Mouse (Mus musculus): ENCODE measurements around the gene Pcgf3. TPM values are rescaled to one million over a fixed set of nuclear protein-coding genes. Genes with fewer than 3 reads are reported as not detected.

Pcgf3 gene
- polyA plus RNA-seq, 1 experiment = 111 TPM

- H3K9me3 ChIP-seq (replicated peaks; ENCODE audit: control insufficient read depth, insufficient read depth, low read length, poor library complexity, severe bottlenecking) = no peaks in the 10 kb centered on the region
- peaks cover 2% of the 10 kb centered on the region; the same call in 1 of the 2 replicates for H3K36me3 ChIP-seq (ENCODE audit: control insufficient read depth, insufficient read depth, low read length, poor library complexity, severe bottlenecking)
- no peak within 1 kb of the TSS for H3K27ac ChIP-seq (ENCODE audit: insufficient read depth, low read length)
- TF ChIP-seq POLR2A (IDR thresholded peaks at IDR 0.05; ENCODE audit: insufficient read depth, low read length) (peak; percentile 39), EP300 (IDR thresholded peaks at IDR 0.05; ENCODE audit: insufficient read depth, low read depth, low read length) (no peak), CTCF (IDR thresholded peaks at IDR 0.05; ENCODE audit: low read depth, low read length) (peak; percentile 81)
- H3K4me3 ChIP-seq (ENCODE audit: low read depth, low read length) = peak within 1 kb of the TSS; percentile 94
- H3K4me1 ChIP-seq (ENCODE audit: control insufficient read depth, insufficient read depth, low read length) = no peaks in the 10 kb centered on the region
- H3K27me3 ChIP-seq (ENCODE audit: control insufficient read depth, insufficient read depth, low read length, poor library complexity, severe bottlenecking) = no peaks in the 10 kb centered on the region
- H3K9ac ChIP-seq (ENCODE audit: low read depth, poor library complexity, severe bottlenecking) = peak within 1 kb of the TSS; percentile 74
These were observed 27.0 kb upstream of the Pcgf3 start, which contains the start of gene Atp5k for GRCm38 (mm10) chr5:108433804-108434587. Atp5k (minus strand) TSS chr5:108434448.

DNA sequence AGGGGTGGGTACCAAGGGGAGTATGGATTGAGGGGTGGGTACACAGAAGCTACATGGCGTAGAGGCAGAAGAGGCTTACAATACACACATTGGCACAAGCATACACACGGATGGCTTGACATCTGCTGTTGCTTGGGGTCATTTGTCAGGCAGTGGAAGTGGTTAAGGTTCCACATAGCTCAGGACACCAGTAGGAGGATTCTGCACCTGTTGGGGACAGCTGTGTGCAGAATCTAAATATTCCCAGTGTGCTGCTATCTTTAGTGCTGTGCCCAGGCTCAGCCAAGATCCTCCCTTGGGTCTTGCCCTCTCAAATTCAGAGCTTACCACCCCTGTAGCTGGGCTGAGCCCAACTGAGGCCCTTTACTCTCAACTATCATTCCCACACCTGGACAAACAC, 24.9 kb upstream of the Pcgf3 start:
- Histone ChIP-seq H3K4me3 (ENCODE audit: low read depth, low read length) (no peak overlapping the region), H3K9ac (ENCODE audit: low read depth, poor library complexity, severe bottlenecking) (no peak overlapping the region), H3K27me3 (ENCODE audit: control insufficient read depth, insufficient read depth, low read length, poor library complexity, severe bottlenecking) (no peaks in the 10 kb centered on the region), H3K4me1 (ENCODE audit: control insufficient read depth, insufficient read depth, low read length) (no peaks in the 10 kb centered on the region), H3K9me3 (replicated peaks; ENCODE audit: control insufficient read depth, insufficient read depth, low read length, poor library complexity, severe bottlenecking) (no peaks in the 10 kb centered on the region), H3K27ac (ENCODE audit: insufficient read depth, low read length) (no peak overlapping the region), H3K36me3 (ENCODE audit: control insufficient read depth, insufficient read depth, low read length, poor library complexity, severe bottlenecking) (peaks cover under 1% of the 10 kb centered on the region; the same call in 1 of the 2 replicates)
- TF ChIP-seq CTCF (IDR thresholded peaks at IDR 0.05; ENCODE audit: low read depth, low read length) (no peak), EP300 (IDR thresholded peaks at IDR 0.05; ENCODE audit: insufficient read depth, low read depth, low read length) (no peak), POLR2A (IDR thresholded peaks at IDR 0.05; ENCODE audit: insufficient read depth, low read length) (no peak)

- no peak overlapping the region for H3K9ac ChIP-seq (ENCODE audit: low read depth, poor library complexity, severe bottlenecking)
- no peaks in the 10 kb centered on the region for H3K27me3 ChIP-seq (ENCODE audit: control insufficient read depth, insufficient read depth, low read length, poor library complexity, severe bottlenecking)
- H3K9me3 ChIP-seq (replicated peaks; ENCODE audit: control insufficient read depth, insufficient read depth, low read length, poor library complexity, severe bottlenecking) = no peaks in the 10 kb centered on the region
- no peak overlapping the region for H3K27ac ChIP-seq (ENCODE audit: insufficient read depth, low read length)
- H3K4me3 ChIP-seq (ENCODE audit: low read depth, low read length) = no peak overlapping the region
- no peaks in the 10 kb centered on the region for H3K36me3 ChIP-seq (ENCODE audit: control insufficient read depth, insufficient read depth, low read length, poor library complexity, severe bottlenecking)
- no peaks in the 10 kb centered on the region for H3K4me1 ChIP-seq (ENCODE audit: control insufficient read depth, insufficient read depth, low read length)
- TF ChIP-seq CTCF (IDR thresholded peaks at IDR 0.05; ENCODE audit: low read depth, low read length) = no peak
- no peak for TF ChIP-seq EP300 (IDR thresholded peaks at IDR 0.05; ENCODE audit: insufficient read depth, low read depth, low read length)
- no peak for TF ChIP-seq POLR2A (IDR thresholded peaks at IDR 0.05; ENCODE audit: insufficient read depth, low read length)
These were observed 14.1 kb upstream of the Pcgf3 start for GRCm38 (mm10) chr5:108446973-108447372.

DNA sequence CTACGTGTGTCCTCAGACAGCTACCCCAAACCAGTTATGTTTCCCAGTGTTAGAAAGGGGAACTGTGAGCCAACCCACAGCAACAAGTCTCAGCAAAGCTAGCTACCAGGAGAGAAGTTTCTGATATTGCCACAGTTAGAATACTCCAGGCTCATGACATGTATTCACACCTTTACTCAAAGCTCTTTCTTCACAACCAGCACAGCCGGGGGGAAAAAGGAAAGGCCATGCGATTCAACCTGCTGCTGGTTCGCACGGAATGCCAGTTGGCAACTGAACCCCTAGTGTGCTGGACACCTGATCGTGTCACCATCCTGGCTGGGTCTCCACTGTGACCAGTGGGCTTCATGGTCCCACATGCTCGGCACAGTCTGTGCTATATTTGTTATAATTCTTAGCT, 13.2 kb upstream of the Pcgf3 start:
- Histone ChIP-seq H3K27me3 (ENCODE audit: control insufficient read depth, insufficient read depth, low read length, poor library complexity, severe bottlenecking) (no peaks in the 10 kb centered on the region), H3K9me3 (replicated peaks; ENCODE audit: control insufficient read depth, insufficient read depth, low read length, poor library complexity, severe bottlenecking) (no peaks in the 10 kb centered on the region), H3K27ac (ENCODE audit: insufficient read depth, low read length) (no peak overlapping the region), H3K4me3 (ENCODE audit: low read depth, low read length) (no peak overlapping the region), H3K4me1 (ENCODE audit: control insufficient read depth, insufficient read depth, low read length) (no peaks in the 10 kb centered on the region), H3K36me3 (ENCODE audit: control insufficient read depth, insufficient read depth, low read length, poor library complexity, severe bottlenecking) (no peaks in the 10 kb centered on the region), H3K9ac (ENCODE audit: low read depth, poor library complexity, severe bottlenecking) (no peak overlapping the region)
- TF ChIP-seq CTCF (IDR thresholded peaks at IDR 0.05; ENCODE audit: low read depth, low read length) (no peak), EP300 (IDR thresholded peaks at IDR 0.05; ENCODE audit: insufficient read depth, low read depth, low read length) (no peak), POLR2A (IDR thresholded peaks at IDR 0.05; ENCODE audit: insufficient read depth, low read length) (no peak)

GRCm38 (mm10) chr5:108448785-108449668, 12.0 kb upstream of the Pcgf3 start, which contains the start of gene Mfsd7a:
Mfsd7a (minus strand) TSS chr5:108448891.
- H3K9me3 ChIP-seq (replicated peaks; ENCODE audit: control insufficient read depth, insufficient read depth, low read length, poor library complexity, severe bottlenecking) = no peaks in the 10 kb centered on the region
- peak within 1 kb of the TSS; percentile 63 for H3K4me3 ChIP-seq (ENCODE audit: low read depth, low read length)
- no peak within 1 kb of the TSS for H3K27ac ChIP-seq (ENCODE audit: insufficient read depth, low read length)
- no peaks in the 10 kb centered on the region for H3K4me1 ChIP-seq (ENCODE audit: control insufficient read depth, insufficient read depth, low read length)
- no peaks in the 10 kb centered on the region for H3K36me3 ChIP-seq (ENCODE audit: control insufficient read depth, insufficient read depth, low read length, poor library complexity, severe bottlenecking)
- TF ChIP-seq CTCF (IDR thresholded peaks at IDR 0.05; ENCODE audit: low read depth, low read length) (no peak), EP300 (IDR thresholded peaks at IDR 0.05; ENCODE audit: insufficient read depth, low read depth, low read length) (no peak), POLR2A (IDR thresholded peaks at IDR 0.05; ENCODE audit: insufficient read depth, low read length) (no peak)
- no peaks in the 10 kb centered on the region for H3K27me3 ChIP-seq (ENCODE audit: control insufficient read depth, insufficient read depth, low read length, poor library complexity, severe bottlenecking)
- peak within 1 kb of the TSS; percentile 11 for H3K9ac ChIP-seq (ENCODE audit: low read depth, poor library complexity, severe bottlenecking)
